Mouse (Mus musculus): ENCODE measurements around the gene St8sia1.

St8sia1 gene

DNA sequence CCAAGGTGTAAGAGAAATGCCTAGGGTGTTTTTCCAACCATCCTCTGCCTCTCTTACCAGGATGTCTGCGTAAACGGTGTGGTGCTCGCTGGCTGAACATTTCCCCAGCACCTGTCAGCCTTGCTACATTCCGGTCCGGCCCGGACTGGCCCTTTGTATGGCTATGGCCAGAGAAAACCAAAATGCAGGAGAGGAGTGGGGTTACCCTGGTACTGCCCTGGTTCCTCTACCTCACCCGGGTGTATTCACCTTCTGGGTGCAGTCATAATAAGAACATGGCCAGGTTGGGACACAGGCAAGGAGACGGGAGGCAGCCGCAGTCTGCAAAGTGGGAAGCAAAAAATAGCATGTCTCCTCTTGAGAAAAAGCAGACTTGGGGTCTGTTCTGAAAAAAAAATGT is 169.2 kb downstream of the St8sia1 start:
- in situ Hi-C loops (cut with MboI, MseI) = no loop called here

DNA sequence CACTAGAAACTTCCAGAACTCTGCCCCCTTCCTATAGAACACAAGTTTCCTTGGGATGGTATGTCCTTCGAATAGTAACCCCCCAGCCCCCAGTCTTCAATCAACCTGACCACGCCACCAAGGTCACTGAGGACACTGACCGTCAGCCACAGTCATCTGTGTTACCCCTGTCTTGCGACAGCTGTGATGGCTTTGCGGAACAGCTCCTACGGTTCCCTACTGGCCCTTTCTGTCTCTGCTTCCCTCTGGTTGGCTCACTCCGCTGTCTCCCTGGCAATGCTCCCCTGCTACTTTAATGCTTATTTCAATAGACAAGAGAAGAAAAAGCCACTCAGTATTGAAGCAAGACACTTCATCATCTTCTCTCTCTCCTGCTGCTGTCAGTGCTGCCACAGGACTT is 170.8 kb downstream of the St8sia1 start:
- in situ Hi-C loops (cut with MboI, MseI) = no loop called here

GRCm38 (mm10) chr6:142792241-142792968 is 171.8 kb downstream of the St8sia1 start:
- in situ Hi-C loops (cut with MboI, MseI) = no loop called here

DNA sequence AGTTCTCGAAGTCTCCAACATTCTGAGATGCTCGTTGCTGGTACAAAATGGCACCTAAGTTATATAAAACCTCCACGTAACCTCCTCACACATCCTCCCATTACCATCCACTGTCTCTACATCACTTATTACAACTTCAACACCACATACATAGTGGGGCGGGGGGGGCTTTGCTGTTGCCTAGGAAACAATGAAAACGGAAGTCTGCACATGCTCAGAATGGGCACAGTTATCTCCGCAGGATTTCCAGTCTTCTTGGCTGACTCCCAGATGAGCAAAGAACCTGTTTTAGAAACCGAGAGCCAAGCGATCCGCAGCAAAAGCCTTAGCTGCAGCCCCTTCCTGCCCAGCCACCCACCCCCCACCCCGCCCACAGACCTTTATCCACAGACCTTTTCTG is 174.5 kb downstream of the St8sia1 start:
- in situ Hi-C loops (cut with MboI, MseI) = no loop called here

DNA sequence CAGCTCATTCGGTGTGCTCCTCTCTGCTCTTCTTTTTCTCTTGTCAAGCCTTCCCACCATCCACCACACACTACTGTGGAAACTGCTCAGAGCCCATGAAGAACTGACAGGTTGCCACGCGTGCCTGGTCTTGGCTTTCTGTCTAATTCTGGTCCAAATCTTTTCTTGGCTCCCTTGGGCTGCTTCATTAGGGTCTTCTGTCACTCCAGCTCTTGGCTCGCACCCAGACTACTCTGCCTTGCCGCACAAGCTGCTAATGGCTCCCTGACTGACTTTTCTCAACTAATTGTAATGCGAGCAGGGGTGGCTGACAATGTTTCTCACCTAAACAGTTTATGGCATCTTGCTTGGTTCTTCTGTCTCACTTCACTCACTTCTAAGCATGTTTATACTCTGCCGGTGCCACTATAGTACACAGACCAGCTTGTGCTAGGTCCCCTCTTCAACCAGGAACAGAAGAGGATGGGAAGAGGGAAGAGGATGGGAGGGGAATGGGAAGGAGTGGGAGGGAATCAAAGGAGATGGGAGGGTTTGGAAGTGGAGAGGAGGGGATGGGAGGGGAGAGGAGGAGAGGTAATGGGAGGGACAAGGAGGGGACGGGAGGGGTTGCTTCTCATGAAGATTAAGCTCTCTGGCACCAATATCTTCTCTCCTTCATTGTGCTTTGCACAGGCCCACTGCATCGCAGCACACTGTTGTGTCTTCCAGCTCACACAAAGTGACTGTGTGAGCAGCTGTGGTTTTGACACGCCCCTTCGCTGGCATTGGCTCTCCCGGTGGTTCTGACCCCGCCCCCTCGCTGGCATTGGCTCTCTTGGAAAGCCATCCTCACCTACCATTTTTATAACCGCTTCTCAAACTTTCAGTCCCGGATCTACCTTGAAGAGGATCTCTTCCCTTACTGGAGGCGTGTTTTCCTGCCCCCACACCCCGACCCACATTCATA is 175.9 kb downstream of the St8sia1 start:
- in situ Hi-C loops (cut with MboI, MseI) = no loop called here

GRCm38 (mm10) chr6:142786106-142786505 is 178.1 kb downstream of the St8sia1 start:
- in situ Hi-C loops (cut with MboI, MseI) = no loop called here

DNA sequence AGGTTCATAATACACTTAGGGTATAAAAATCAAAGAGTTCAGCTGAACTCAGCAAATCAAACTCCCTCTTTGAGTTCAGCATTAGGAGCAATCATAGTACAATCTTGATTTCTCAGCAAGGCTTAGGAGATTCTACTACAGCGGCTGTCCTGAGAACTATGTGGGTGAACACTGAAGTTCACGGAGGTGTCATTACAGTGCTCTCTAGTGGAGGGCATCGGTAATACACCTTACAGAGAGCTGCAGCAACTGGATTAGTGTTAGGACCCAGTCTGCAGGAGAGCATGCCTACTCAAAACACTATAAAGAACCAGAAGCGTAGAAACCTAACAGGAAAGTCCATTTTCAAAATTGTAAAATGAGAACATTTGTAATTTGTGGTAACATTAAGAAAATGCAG is 178.9 kb downstream of the St8sia1 start:
- in situ Hi-C loops (cut with MboI, MseI) = no loop called here

GRCm38 (mm10) chr6:142781286-142781685 is 183.0 kb downstream of the St8sia1 start:
- in situ Hi-C loops (cut with MboI, MseI) = loop anchor here (5.0 kb wide), 1 partner anchor 36 kb away; no protein-coding TSS in a partner anchor

DNA sequence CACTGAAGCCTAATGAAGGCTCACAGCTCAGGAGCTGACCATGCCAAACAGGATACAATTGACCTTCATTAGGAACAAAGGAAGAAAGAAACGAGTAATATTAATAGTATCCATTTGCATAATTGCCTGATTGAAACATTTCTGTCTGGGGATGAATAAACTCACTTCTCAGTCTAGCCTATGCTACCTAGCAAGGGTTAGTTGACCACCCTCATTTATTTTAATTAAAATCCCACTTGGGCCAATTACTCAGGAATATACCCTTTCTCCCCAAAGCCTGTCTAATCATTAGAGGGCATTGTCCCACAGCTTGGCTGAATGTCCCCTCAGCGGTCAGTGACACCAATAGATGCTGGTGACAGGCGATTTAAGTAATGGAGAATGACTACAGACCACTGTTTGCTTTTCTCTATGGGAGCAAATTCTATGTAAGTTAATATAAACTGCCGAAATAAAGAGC is 183.6 kb downstream of the St8sia1 start:
- in situ Hi-C loops (cut with MboI, MseI) = loop anchor here (5.0 kb wide), 1 partner anchor 37 kb away; no protein-coding TSS in a partner anchor

GRCm38 (mm10) chr6:142779812-142780573 is 184.3 kb downstream of the St8sia1 start:
- in situ Hi-C loops (cut with MboI, MseI) = loop anchor here (5.0 to 10.0 kb wide), 2 partner anchors 37 to 405 kb away; no protein-coding TSS in a partner anchor

DNA sequence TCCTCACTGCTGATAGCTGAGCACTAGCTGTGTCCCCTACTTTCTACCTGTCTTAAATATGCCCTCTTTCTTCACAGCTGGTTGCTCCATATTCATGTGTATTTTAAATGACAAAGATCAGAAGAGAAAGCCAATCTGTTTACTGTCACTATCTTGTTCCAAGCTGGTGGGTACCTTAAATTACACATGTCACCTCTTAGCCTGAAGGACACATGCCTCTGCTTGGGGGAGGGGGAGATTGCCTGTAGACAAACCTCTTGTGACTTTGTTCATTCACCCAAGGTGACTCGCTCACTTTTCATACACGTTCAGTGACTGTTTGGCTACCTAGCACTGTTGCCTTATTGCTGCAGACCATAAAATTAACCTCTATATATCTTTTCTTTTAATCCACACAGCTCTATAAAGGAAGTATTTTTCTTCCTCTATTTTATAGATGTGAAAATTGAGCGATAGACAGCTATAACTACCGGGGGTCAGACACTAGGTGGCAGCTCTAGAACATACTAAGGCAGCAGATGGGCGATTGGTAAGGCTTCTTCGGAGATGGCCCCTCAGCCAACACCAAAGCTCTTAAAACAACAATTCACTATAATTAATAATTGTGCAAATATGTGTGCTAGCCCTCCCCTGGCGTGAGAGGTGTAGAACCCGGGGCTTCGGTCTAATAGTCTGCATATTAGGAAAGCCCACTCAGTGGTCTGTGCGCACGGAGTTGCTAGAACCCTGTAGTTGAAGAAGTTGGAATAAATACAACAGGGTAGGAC is 185.0 kb downstream of the St8sia1 start:
- in situ Hi-C loops (cut with MboI, MseI) = loop anchor here (10.0 kb wide), 1 partner anchor 406 kb away; no protein-coding TSS in a partner anchor

DNA sequence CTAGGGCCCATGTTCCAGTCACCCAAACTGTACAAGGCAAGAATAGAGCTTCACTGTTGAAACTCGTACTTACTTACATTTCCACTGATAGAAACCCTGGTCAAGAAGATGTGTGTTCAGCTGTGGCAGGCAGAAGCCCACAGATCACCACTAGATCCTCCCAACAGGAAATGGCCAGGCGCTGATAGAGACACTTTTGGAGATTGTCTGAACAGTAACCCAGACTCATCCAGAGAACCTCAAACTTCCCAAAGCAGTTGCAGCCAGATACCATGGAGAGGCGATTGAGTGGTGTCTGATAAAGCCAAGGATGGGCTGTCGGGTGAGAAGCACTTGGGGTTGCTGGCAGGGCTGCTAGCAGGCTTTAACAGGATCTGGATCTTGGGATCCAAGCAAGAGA is 187.3 kb downstream of the St8sia1 start:
- in situ Hi-C loops (cut with MboI, MseI) = loop anchor here (10.0 kb wide), 1 partner anchor 408 kb away; no protein-coding TSS in a partner anchor

DNA sequence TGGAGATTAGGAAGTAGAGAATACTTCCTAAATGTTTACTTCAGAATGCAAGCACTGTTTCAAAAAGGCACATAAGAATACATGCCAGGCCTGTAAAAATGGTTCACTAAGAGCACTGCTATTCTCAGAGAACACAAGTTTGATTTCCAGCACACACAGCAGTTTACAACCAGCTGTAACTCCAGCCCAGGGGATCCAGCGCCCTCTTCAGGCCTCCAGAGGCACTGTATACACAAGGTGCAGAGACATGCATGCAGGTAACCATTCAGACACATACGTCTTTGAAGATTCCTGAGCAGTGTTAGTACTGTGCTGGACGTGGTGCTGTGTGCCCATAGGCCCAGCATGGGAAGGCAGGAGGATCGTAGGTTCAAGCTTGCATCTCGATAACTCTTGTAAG is 190.7 kb downstream of the St8sia1 start:
- in situ Hi-C loops (cut with MboI, MseI) = loop anchor here (10.0 kb wide), 1 partner anchor 411 kb away; no protein-coding TSS in a partner anchor

- in situ Hi-C loops (cut with MboI, MseI) = loop anchor here (10.0 kb wide), 1 partner anchor 413 kb away; no protein-coding TSS in a partner anchor
Measured at GRCm38 (mm10) chr6:142771643-142772042, 192.6 kb downstream of the St8sia1 start.

Data from regulatory T cell (primary cell).